Mouse (Mus musculus): Measurements from ENCODE around the gene Dbp.
A peak's percentile ranks its signal among the peaks of the same experiment; 100 is the strongest.
"Not testable (repeated sequence)": the region's sequence is repeated elsewhere in the genome, so short reads cannot be mapped to it uniquely, and the experiment has no call there.

Gene Dbp

DNA sequence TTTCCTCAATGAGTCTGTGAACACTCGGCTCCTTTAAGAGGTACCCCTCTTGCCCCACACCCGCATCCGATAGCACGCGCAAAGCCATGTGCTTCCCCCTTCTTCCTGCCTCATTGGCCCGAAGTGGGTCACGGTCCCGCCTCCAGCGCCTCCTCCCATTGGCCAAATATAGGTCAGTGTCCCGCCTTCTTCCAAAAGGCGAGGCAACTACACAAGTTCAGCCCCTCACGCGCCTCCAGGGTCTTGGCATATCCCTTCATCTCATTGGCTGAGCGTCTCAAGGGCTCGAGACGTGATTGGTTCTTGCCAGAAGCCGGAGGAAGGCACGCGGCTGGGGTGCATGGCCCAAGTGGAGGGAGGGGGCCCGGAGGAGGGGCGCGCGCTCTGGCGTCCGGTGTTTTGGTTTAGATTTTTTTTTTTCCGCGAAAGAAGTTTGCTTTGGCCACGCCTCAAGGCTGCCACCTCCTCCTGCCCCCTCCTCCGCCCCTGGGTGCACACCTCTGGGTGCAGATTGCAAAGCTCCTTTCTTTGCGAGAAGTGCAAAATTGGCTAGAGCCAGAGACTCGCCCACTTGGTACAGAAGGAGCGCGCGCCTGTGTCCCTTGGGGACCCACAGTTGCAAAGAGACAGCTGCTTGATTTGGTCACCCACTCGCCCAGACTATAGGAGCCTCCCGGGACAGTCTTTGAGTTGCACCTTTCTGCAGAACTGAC lies at the start of gene Dbp:
Gene Dbp, plus strand, starts transcription at position 359 of the 713 bp plus-strand sequence.
- Histone ChIP-seq H3K4me1 (replicated peaks; ENCODE audit: low read depth, low read length) (peaks cover 84% of the 10 kb centered on the region), H3K9me3 (ENCODE audit: low read length) (no peaks in the 10 kb centered on the region), H3K27me3 (ENCODE audit: insufficient read depth, low read length) (peaks cover 11% of the 10 kb centered on the region), H3K4me3 (replicated peaks; ENCODE audit: low read length) (peak within 1 kb of the TSS; percentile 96), H3K36me3 (ENCODE audit: insufficient read depth, low read length) (peaks cover 18% of the 10 kb centered on the region)
- TF ChIP-seq POU5F1 (IDR thresholded peaks at IDR 0.05; ENCODE audit: borderline replicate concordance, low read length) (no peak), NANOG (IDR thresholded peaks at IDR 0.05; ENCODE audit: borderline replicate concordance, low read length) (no peak), CTCF (conservative IDR thresholded peaks at IDR 0.05; ENCODE audit: low read length) (no peak)

DNA sequence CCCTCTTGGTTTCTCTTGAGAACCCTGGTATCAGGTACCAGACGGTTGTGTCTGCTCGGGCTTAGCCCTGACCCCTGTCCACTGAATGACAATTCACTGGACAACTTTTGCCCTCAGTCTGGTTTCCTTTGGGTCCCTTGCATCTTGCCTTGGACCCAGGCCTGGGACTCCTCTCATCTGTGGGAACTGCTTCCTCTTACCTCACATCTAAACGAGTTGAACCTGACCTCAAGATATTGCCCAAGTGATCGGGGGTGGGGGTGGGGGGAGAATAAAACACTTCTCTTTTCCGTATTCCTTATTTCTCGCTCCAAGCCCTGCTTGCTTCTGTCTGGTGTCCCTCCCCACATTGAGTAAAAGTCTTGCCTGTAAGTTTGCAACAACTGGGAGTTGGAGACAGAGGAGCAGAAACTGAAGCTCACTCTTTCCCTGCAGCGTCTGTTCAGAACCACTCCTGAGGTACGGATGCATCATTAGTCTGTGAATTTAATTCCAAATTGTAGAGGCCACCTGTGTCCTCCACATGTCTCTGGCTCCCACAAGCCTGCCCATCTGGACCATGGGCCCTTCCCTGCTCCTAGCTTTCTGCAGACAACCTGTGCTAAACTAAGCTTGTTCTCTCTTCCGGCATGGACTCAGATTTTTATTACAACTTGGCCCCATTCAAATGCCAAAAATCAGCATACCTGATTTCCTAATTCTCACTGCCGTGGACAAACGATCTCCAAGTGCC lies 44.0 kb upstream of the Dbp start:
- Histone ChIP-seq H3K4me3 (replicated peaks; ENCODE audit: low read length) (no peak overlapping the region), H3K36me3 (ENCODE audit: insufficient read depth, low read length) (no peaks in the 10 kb centered on the region), H3K4me1 (replicated peaks; ENCODE audit: low read depth, low read length) (peaks cover 31% of the 10 kb centered on the region), H3K27me3 (ENCODE audit: insufficient read depth, low read length) (0 out of 2 replicates have a peak, but pooled peaks cover 13% of the 10 kb centered on the region), H3K9me3 (ENCODE audit: low read length) (peaks cover 47% of the 10 kb centered on the region)
- TF ChIP-seq CTCF (conservative IDR thresholded peaks at IDR 0.05; ENCODE audit: low read length) (no peak), POU5F1 (IDR thresholded peaks at IDR 0.05; ENCODE audit: borderline replicate concordance, low read length) (no peak), NANOG (IDR thresholded peaks at IDR 0.05; ENCODE audit: borderline replicate concordance, low read length) (no peak)

DNA sequence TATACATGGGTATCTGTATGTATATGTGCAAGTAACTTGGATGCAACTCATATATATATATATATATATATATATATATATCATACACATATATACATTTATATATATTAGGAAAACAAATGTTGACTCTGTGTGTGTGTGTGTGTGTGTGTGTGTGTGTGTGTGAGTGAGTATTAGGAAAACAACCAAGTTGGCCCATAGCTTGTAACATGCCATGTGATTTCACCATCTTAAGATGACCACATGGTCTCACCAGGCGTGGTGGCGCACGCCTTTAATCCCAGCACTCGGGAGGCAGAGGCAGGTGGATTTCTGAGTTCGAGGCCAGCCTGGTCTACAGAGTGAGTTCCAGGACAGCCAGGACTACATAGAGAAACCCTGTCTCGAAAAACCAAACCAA lies 43.2 kb upstream of the Dbp start:
- Histone ChIP-seq H3K9me3 (ENCODE audit: low read length) (peaks cover 45% of the 10 kb centered on the region), H3K27me3 (ENCODE audit: insufficient read depth, low read length) (0 out of 2 replicates have a peak, but pooled peaks cover 13% of the 10 kb centered on the region), H3K4me1 (replicated peaks; ENCODE audit: low read depth, low read length) (peaks cover 37% of the 10 kb centered on the region)
- H3K4me3 ChIP-seq (replicated peaks; ENCODE audit: low read length); H3K36me3 ChIP-seq (ENCODE audit: insufficient read depth, low read length): not testable (repeated sequence)

DNA sequence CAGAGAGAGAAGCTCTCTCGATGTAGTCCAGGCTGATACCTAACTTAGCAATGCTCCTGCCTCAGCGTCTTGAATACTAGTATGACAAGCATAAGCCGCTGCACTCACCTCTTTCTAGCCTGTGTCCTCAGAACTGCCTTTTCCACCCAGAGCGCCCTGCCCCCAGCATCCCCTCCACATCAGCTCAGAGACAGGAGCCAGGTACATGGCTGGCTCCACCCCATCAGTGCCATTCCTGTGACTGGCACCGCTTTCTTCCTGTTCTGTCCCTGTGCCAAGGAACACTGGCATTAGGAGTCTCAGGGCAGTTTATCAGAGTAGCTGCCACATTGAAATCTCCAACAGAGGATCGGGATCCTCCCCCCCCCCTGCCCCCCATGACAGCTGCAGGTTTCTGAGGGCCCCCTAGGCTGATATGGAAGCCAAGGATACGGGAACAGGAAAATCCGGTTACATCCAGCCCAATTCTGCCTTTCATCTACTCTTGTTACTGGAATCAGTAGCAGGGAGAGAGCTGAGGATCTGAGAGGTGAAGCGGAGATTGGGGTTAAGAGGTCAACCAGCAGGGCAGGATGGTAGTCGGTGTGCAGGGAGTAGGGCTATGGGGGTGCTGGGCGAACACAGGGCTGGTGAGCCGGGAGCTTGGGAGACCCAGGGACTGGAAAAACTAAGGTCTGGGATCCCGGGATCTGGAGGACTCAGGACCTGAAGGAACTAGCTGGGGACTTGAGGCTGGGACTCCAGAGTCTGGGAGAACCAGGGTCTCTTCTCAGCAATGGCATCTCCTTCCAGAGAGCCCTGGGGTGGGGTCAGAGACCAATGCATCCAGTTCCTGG lies 39.4 kb upstream of the Dbp start:
- TF ChIP-seq NANOG (IDR thresholded peaks at IDR 0.05; ENCODE audit: borderline replicate concordance, low read length) (no peak), POU5F1 (IDR thresholded peaks at IDR 0.05; ENCODE audit: borderline replicate concordance, low read length) (no peak), CTCF (conservative IDR thresholded peaks at IDR 0.05; ENCODE audit: low read length) (no peak)
- no peaks in the 10 kb centered on the region for H3K36me3 ChIP-seq (ENCODE audit: insufficient read depth, low read length)
- H3K4me1 ChIP-seq (replicated peaks; ENCODE audit: low read depth, low read length): peaks cover 37% of the 10 kb centered on the region
- H3K4me3 ChIP-seq (replicated peaks; ENCODE audit: low read length): no peak overlapping the region
- H3K27me3 ChIP-seq (ENCODE audit: insufficient read depth, low read length): 0 out of 2 replicates have a peak, but pooled peaks cover 13% of the 10 kb centered on the region
- peaks cover 21% of the 10 kb centered on the region for H3K9me3 ChIP-seq (ENCODE audit: low read length)

GRCm38 (mm10) chr7:45666161-45666560 lies 38.7 kb upstream of the Dbp start, which contains the start of gene Fut2:
TSS of gene Fut2 (minus strand) at chr7:45666394.
- H3K4me3 ChIP-seq (replicated peaks; ENCODE audit: low read length): no peak within 1 kb of the TSS
- H3K27me3 ChIP-seq (ENCODE audit: insufficient read depth, low read length): 0 out of 2 replicates have a peak, but pooled peaks cover 13% of the 10 kb centered on the region
- TF ChIP-seq NANOG (IDR thresholded peaks at IDR 0.05; ENCODE audit: borderline replicate concordance, low read length): no peak
- no peak for TF ChIP-seq POU5F1 (IDR thresholded peaks at IDR 0.05; ENCODE audit: borderline replicate concordance, low read length)
- TF ChIP-seq CTCF (conservative IDR thresholded peaks at IDR 0.05; ENCODE audit: low read length): no peak
- H3K4me1 ChIP-seq (replicated peaks; ENCODE audit: low read depth, low read length): peaks cover 37% of the 10 kb centered on the region
- H3K36me3 ChIP-seq (ENCODE audit: insufficient read depth, low read length): no peaks in the 10 kb centered on the region
- H3K9me3 ChIP-seq (ENCODE audit: low read length): peaks cover 15% of the 10 kb centered on the region

GRCm38 (mm10) chr7:45667761-45668160 lies 37.1 kb upstream of the Dbp start:
- peaks cover 37% of the 10 kb centered on the region for H3K4me1 ChIP-seq (replicated peaks; ENCODE audit: low read depth, low read length)
- H3K27me3 ChIP-seq (ENCODE audit: insufficient read depth, low read length): peaks cover 13% of the 10 kb centered on the region; the same call in 1 of the 2 replicates
- peaks cover 13% of the 10 kb centered on the region for H3K9me3 ChIP-seq (ENCODE audit: low read length)
- TF ChIP-seq NANOG (IDR thresholded peaks at IDR 0.05; ENCODE audit: borderline replicate concordance, low read length): no peak
- no peak for TF ChIP-seq CTCF (conservative IDR thresholded peaks at IDR 0.05; ENCODE audit: low read length)
- TF ChIP-seq POU5F1 (IDR thresholded peaks at IDR 0.05; ENCODE audit: borderline replicate concordance, low read length): no peak
- no peak overlapping the region for H3K4me3 ChIP-seq (replicated peaks; ENCODE audit: low read length)
- no peaks in the 10 kb centered on the region for H3K36me3 ChIP-seq (ENCODE audit: insufficient read depth, low read length)

DNA sequence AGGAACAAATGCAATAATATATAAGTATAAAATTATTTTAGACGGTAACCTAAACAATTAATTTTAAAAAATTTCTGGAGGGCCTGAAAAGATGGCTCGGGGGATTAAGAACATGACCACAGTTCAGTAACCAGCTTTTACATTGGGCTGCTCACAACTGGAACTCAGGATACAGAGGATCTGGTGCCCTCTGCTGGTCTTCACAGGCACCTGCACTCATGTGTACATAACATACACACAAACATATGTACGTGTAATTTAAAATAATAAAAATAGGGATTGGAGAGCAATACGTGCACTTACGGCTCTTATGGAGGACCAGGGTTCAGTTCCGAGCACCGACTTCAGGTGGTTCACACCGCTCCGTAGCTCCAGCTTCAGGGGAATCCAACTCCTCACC lies 36.0 kb upstream of the Dbp start:
- peaks cover 16% of the 10 kb centered on the region; the same call in 1 of the 2 replicates for H3K27me3 ChIP-seq (ENCODE audit: insufficient read depth, low read length)
- TF ChIP-seq POU5F1 (IDR thresholded peaks at IDR 0.05; ENCODE audit: borderline replicate concordance, low read length): no peak
- peak; percentile 54 for TF ChIP-seq CTCF (conservative IDR thresholded peaks at IDR 0.05; ENCODE audit: low read length)
- no peaks in the 10 kb centered on the region for H3K36me3 ChIP-seq (ENCODE audit: insufficient read depth, low read length)
- H3K4me3 ChIP-seq (replicated peaks; ENCODE audit: low read length): no peak overlapping the region
- peaks cover 13% of the 10 kb centered on the region for H3K9me3 ChIP-seq (ENCODE audit: low read length)
- peaks cover 27% of the 10 kb centered on the region for H3K4me1 ChIP-seq (replicated peaks; ENCODE audit: low read depth, low read length)
